Comparison of ENCODE assay signal across 8 mouse cellular contexts in genomic region chr11:97489589-97490324, GRCm38 (mm10). TPM values are rescaled to one million over a fixed set of nuclear protein-coding genes. Genes with fewer than 3 reads are reported as not detected.
DNase-seq lines count a peak whose midpoint lies in the region; ATAC-seq and TF ChIP-seq lines count a peak whose summit lies in the region.

No protein-coding gene starts in this region.

- no peaks in the 10 kb centered on the region for H3K27me3 ChIP-seq in hindbrain, embryonic 11.5 days (ENCODE audit: control insufficient read depth, insufficient read depth, low read length)
- peaks cover 10% of the 10 kb centered on the region; the same call in 1 of the 2 replicates for H3K27me3 ChIP-seq in hindbrain, embryonic 13.5 days
- no peaks in the 10 kb centered on the region for H3K27me3 ChIP-seq in intestine, embryonic 16.5 days (replicated peaks; ENCODE audit: control insufficient read depth, insufficient read depth, low read length)
- H3K27me3 ChIP-seq in limb, embryonic 14.5 days (ENCODE audit: control insufficient read depth, insufficient read depth, low read length): no peaks in the 10 kb centered on the region
- H3K27me3 ChIP-seq in midbrain, postnatal 0 days (ENCODE audit: insufficient read depth, low read length): no peaks in the 10 kb centered on the region
- H3K27me3 ChIP-seq in stomach, embryonic 15.5 days (replicated peaks): no peaks in the 10 kb centered on the region

- no peak overlapping the region for H3K27ac ChIP-seq in hindbrain, embryonic 11.5 days (ENCODE audit: low read depth, low read length)
- H3K27ac ChIP-seq in hindbrain, embryonic 13.5 days: no peak overlapping the region
- no peak overlapping the region for H3K27ac ChIP-seq in intestine, embryonic 16.5 days (ENCODE audit: low read length)
- H3K27ac ChIP-seq in limb, embryonic 14.5 days (replicated peaks; ENCODE audit: low read depth, low read length): no peak overlapping the region
- no peak overlapping the region for H3K27ac ChIP-seq in midbrain, postnatal 0 days (ENCODE audit: low read depth, low read length)
- no peak overlapping the region for H3K27ac ChIP-seq in stomach, embryonic 15.5 days

- no peaks in the 10 kb centered on the region for H3K9me3 ChIP-seq in hindbrain, embryonic 11.5 days (ENCODE audit: control insufficient read depth, low read length)
- no peaks in the 10 kb centered on the region for H3K9me3 ChIP-seq in hindbrain, embryonic 13.5 days
- no peaks in the 10 kb centered on the region for H3K9me3 ChIP-seq in intestine, embryonic 16.5 days (ENCODE audit: control insufficient read depth, low read length)
- H3K9me3 ChIP-seq in limb, embryonic 14.5 days (ENCODE audit: control insufficient read depth, low read length): no peaks in the 10 kb centered on the region
- no peaks in the 10 kb centered on the region for H3K9me3 ChIP-seq in midbrain, postnatal 0 days (ENCODE audit: low read length)
- H3K9me3 ChIP-seq in stomach, embryonic 15.5 days: no peaks in the 10 kb centered on the region

- no peak for TF ChIP-seq POLR2A in limb, embryonic 14.5 days (IDR thresholded peaks at IDR 0.05; ENCODE audit: borderline replicate concordance, extremely low read depth, insufficient read depth, insufficient read length)

- no peaks in the 10 kb centered on the region for H3K4me1 ChIP-seq in hindbrain, embryonic 11.5 days (replicated peaks; ENCODE audit: control insufficient read depth, insufficient read depth, low read length)
- peaks cover 7% of the 10 kb centered on the region; the same call in 1 of the 2 replicates for H3K4me1 ChIP-seq in hindbrain, embryonic 13.5 days (replicated peaks)
- H3K4me1 ChIP-seq in intestine, embryonic 16.5 days (ENCODE audit: control insufficient read depth, insufficient read depth, low read length): no peaks in the 10 kb centered on the region
- no peaks in the 10 kb centered on the region for H3K4me1 ChIP-seq in limb, embryonic 14.5 days (ENCODE audit: control insufficient read depth, insufficient read depth, low read length)
- no peaks in the 10 kb centered on the region for H3K4me1 ChIP-seq in midbrain, postnatal 0 days (ENCODE audit: insufficient read depth, low read length)
- H3K4me1 ChIP-seq in stomach, embryonic 15.5 days: no peaks in the 10 kb centered on the region

- H3K4me2 ChIP-seq in hindbrain, embryonic 11.5 days (replicated peaks; ENCODE audit: low read depth, low read length): no peak overlapping the region
- H3K4me2 ChIP-seq in hindbrain, embryonic 13.5 days: no peak overlapping the region
- no peak overlapping the region for H3K4me2 ChIP-seq in intestine, embryonic 16.5 days (ENCODE audit: low read depth, low read length)
- H3K4me2 ChIP-seq in limb, embryonic 14.5 days (replicated peaks; ENCODE audit: low read depth, low read length, severe bottlenecking): no peak overlapping the region
- H3K4me2 ChIP-seq in midbrain, postnatal 0 days (ENCODE audit: low read depth, low read length, poor library complexity, severe bottlenecking): no peak overlapping the region
- H3K4me2 ChIP-seq in stomach, embryonic 15.5 days: no peak overlapping the region

- 26% methylated on average over 16 of the region's 16 CpGs for WGBS in hindbrain, embryonic 11.5 days
- WGBS in hindbrain, embryonic 13.5 days: 20% methylated on average over 16 of the region's 16 CpGs
- 35% methylated on average over 16 of the region's 16 CpGs for WGBS in intestine, embryonic 16.5 days
- 29% methylated on average over 16 of the region's 16 CpGs for WGBS in limb, embryonic 14.5 days
- 28% methylated on average over 16 of the region's 16 CpGs for WGBS in midbrain, postnatal 0 days
- 39% methylated on average over 16 of the region's 16 CpGs for WGBS in stomach, embryonic 15.5 days

- H3K36me3 ChIP-seq in hindbrain, embryonic 11.5 days (ENCODE audit: control insufficient read depth, insufficient read depth, low read length): no peaks in the 10 kb centered on the region
- peaks cover 61% of the 10 kb centered on the region for H3K36me3 ChIP-seq in hindbrain, embryonic 13.5 days
- H3K36me3 ChIP-seq in intestine, embryonic 16.5 days (ENCODE audit: control insufficient read depth, insufficient read depth, low read length): peaks cover 14% of the 10 kb centered on the region; the same call in 1 of the 2 replicates
- peaks cover 66% of the 10 kb centered on the region for H3K36me3 ChIP-seq in limb, embryonic 14.5 days (ENCODE audit: control insufficient read depth, insufficient read depth, low read length)
- peaks cover 45% of the 10 kb centered on the region for H3K36me3 ChIP-seq in midbrain, postnatal 0 days (ENCODE audit: insufficient read depth, low read length)
- peaks cover 21% of the 10 kb centered on the region for H3K36me3 ChIP-seq in stomach, embryonic 15.5 days

- peak; percentile 43; the same call in 1 of the 2 replicates for ATAC-seq in hindbrain, embryonic 11.5 days (ENCODE audit: low FRiP score)
- ATAC-seq in hindbrain, embryonic 13.5 days (ENCODE audit: low FRiP score): no peak
- ATAC-seq in intestine, embryonic 16.5 days: peak; percentile 63
- ATAC-seq in limb, embryonic 14.5 days (ENCODE audit: low FRiP score, low read depth): peak; percentile 49
- ATAC-seq in midbrain, postnatal 0 days (ENCODE audit: low FRiP score): peak; percentile 44; the same call in 1 of the 2 replicates
- ATAC-seq in stomach, embryonic 15.5 days (ENCODE audit: insufficient read depth, low FRiP score, low read depth): peak; percentile 49; the same call in 1 of the 2 replicates

- H3K4me3 ChIP-seq in hindbrain, embryonic 11.5 days (ENCODE audit: low read depth, low read length): no peak overlapping the region
- no peak overlapping the region for H3K4me3 ChIP-seq in hindbrain, embryonic 13.5 days
- H3K4me3 ChIP-seq in intestine, embryonic 16.5 days (ENCODE audit: low read length): no peak overlapping the region
- H3K4me3 ChIP-seq in limb, embryonic 14.5 days (replicated peaks; ENCODE audit: low read length): no peak overlapping the region
- no peak overlapping the region for H3K4me3 ChIP-seq in midbrain, postnatal 0 days (ENCODE audit: low read depth, low read length)
- no peak overlapping the region for H3K4me3 ChIP-seq in stomach, embryonic 15.5 days (replicated peaks)

- H3K9ac ChIP-seq in hindbrain, embryonic 11.5 days (ENCODE audit: low read depth, low read length): no peak overlapping the region
- no peak overlapping the region for H3K9ac ChIP-seq in hindbrain, embryonic 13.5 days
- H3K9ac ChIP-seq in intestine, embryonic 16.5 days (ENCODE audit: low read depth, low read length): no peak overlapping the region
- no peak overlapping the region for H3K9ac ChIP-seq in limb, embryonic 14.5 days (ENCODE audit: low read depth, low read length, severe bottlenecking)
- no peak overlapping the region for H3K9ac ChIP-seq in midbrain, postnatal 0 days (replicated peaks; ENCODE audit: low read length, poor library complexity, severe bottlenecking)
- no peak overlapping the region for H3K9ac ChIP-seq in stomach, embryonic 15.5 days

- DNase-seq in hindbrain, embryonic 11.5 days (ENCODE audit: low spot score): peak; percentile 91
- DNase-seq in cerebellum, adult 11-12 months: peak; percentile 65
- DNase-seq in forelimb bud, embryonic 11.5 days (ENCODE audit: low read depth, low spot score): peak; percentile 83
- peak; percentile 78 for DNase-seq in limb, embryonic 14.5 days (ENCODE audit: low spot score)
- peak; percentile 81 for DNase-seq in midbrain, postnatal 0 days (ENCODE audit: low spot score)

- TF ChIP-seq CTCF in midbrain, postnatal 0 days (IDR thresholded peaks at IDR 0.05): peak; percentile 92

RNA-seq across cellular contexts. Expression of gene 4933428G20Rik, which starts 10.4 kb away (rescaled TPM):
- polyA plus RNA-seq in hindbrain, embryonic 11.5 days (2014; fragmentation: Nextera tagmentation; extraction: Ambion mirVana): 0.20 TPM in 1 of 2 replicates, not detected in the other
- 0.96 and 1.2 TPM in 2 replicates for polyA plus RNA-seq in hindbrain, embryonic 13.5 days (2015; fragmentation: Nextera tagmentation; extraction: Ambion mirVana)
- 0.18 and 0.45 TPM in 2 replicates for polyA plus RNA-seq in intestine, embryonic 16.5 days (2015; fragmentation: Nextera tagmentation; extraction: Ambion mirVana)
- polyA plus RNA-seq in limb, embryonic 14.5 days (2012; rRNA removed): not detected in 2 replicates
- 0.19 and 0.36 TPM in 2 replicates for polyA plus RNA-seq in limb, embryonic 14.5 days (2014; fragmentation: Nextera tagmentation; extraction: Ambion mirVana)
- total RNA-seq in midbrain, postnatal 0 days (2014; rRNA removed): 0.28 TPM in 1 of 2 replicates, not detected in the other
- polyA plus RNA-seq in midbrain, postnatal 0 days (2015; fragmentation: Nextera tagmentation; extraction: Ambion mirVana): 0.34 and 0.91 TPM in 2 replicates
- 0.71 and 0.89 TPM in 2 replicates for polyA plus RNA-seq in stomach, embryonic 15.5 days (2015; fragmentation: Nextera tagmentation; extraction: Ambion mirVana)
